Mouse (Mus musculus): ENCODE measurements at regions not wholly inside any gene's neighbourhood (a gene's known extent, or its start where the extent isn't known, plus 50 kb on each side); places are given as distances from the start of the nearest gene placed in this dataset.

- no peak overlapping the region for H3ac ChIP-seq (ENCODE audit: control insufficient read depth, insufficient read length, low read depth)
- H3K79me3 ChIP-seq (ENCODE audit: low read depth), result no peaks in the 10 kb centered on the region
- H3K4me3 ChIP-seq (ENCODE audit: insufficient read depth, poor library complexity, severe bottlenecking), result no peak overlapping the region
- no peak for TF ChIP-seq MYOG (IDR thresholded peaks at IDR 0.05; ENCODE audit: control insufficient read depth, extremely low read depth, insufficient read length)
- no peak for TF ChIP-seq USF1 (IDR thresholded peaks at IDR 0.05; ENCODE audit: low read depth)
- no peak for TF ChIP-seq FOSL1 (IDR thresholded peaks at IDR 0.05; ENCODE audit: insufficient read depth, low read length, poor library complexity, severe bottlenecking)
- no peaks in the 10 kb centered on the region for H3K36me3 ChIP-seq (ENCODE audit: control insufficient read depth, insufficient read depth)
- H3K27me3 ChIP-seq (ENCODE audit: control insufficient read depth, insufficient read depth, insufficient read length), result no peaks in the 10 kb centered on the region
- no peaks in the 10 kb centered on the region for H3K79me2 ChIP-seq (ENCODE audit: control insufficient read depth, insufficient read depth)
Observed at GRCm38 (mm10) chr1:14464788-14465482, 1628.2 kb downstream of the 4930444P10Rik start.

- no peaks in the 10 kb centered on the region for H3K79me2 ChIP-seq (ENCODE audit: control insufficient read depth, insufficient read depth)
- no peak overlapping the region for H3K4me3 ChIP-seq (ENCODE audit: insufficient read depth, poor library complexity, severe bottlenecking)
- H3K36me3 ChIP-seq (ENCODE audit: control insufficient read depth, insufficient read depth), result no peaks in the 10 kb centered on the region
- no peak for TF ChIP-seq FOSL1 (IDR thresholded peaks at IDR 0.05; ENCODE audit: insufficient read depth, low read length, poor library complexity, severe bottlenecking)
- no peak for TF ChIP-seq MYOD1 (IDR thresholded peaks at IDR 0.05; ENCODE audit: control insufficient read depth, insufficient read length, low read depth)
- no peak for TF ChIP-seq USF1 (IDR thresholded peaks at IDR 0.05; ENCODE audit: low read depth)
- TF ChIP-seq MYOG (IDR thresholded peaks at IDR 0.05; ENCODE audit: control insufficient read depth, extremely low read depth, insufficient read length), result no peak
- no peak for TF ChIP-seq CTCF (IDR thresholded peaks at IDR 0.05; ENCODE audit: control insufficient read depth, insufficient read depth, insufficient read length)
- no peak for TF ChIP-seq CEBPB (IDR thresholded peaks at IDR 0.05; ENCODE audit: low read depth)
- TF ChIP-seq MAX (IDR thresholded peaks at IDR 0.05), result no peak
- no peaks in the 10 kb centered on the region for H3K79me3 ChIP-seq (ENCODE audit: low read depth)
- H3K27me3 ChIP-seq (ENCODE audit: control insufficient read depth, insufficient read depth, insufficient read length), result no peaks in the 10 kb centered on the region
- H3ac ChIP-seq (ENCODE audit: control insufficient read depth, insufficient read length, low read depth), result no peak overlapping the region
Observed at GRCm38 (mm10) chr1:14462496-14462895, 1630.6 kb downstream of the 4930444P10Rik start.

- H3K36me3 ChIP-seq (ENCODE audit: control insufficient read depth, insufficient read depth), result no peaks in the 10 kb centered on the region
- H3K79me3 ChIP-seq (ENCODE audit: low read depth), result no peaks in the 10 kb centered on the region
- TF ChIP-seq CEBPB (IDR thresholded peaks at IDR 0.05; ENCODE audit: low read depth) (no peak), CTCF (IDR thresholded peaks at IDR 0.05; ENCODE audit: control insufficient read depth, insufficient read depth, insufficient read length) (no peak), FOSL1 (IDR thresholded peaks at IDR 0.05; ENCODE audit: insufficient read depth, low read length, poor library complexity, severe bottlenecking) (no peak), MYOG (IDR thresholded peaks at IDR 0.05; ENCODE audit: control insufficient read depth, extremely low read depth, insufficient read length) (no peak), MAX (IDR thresholded peaks at IDR 0.05) (no peak), MYOD1 (IDR thresholded peaks at IDR 0.05; ENCODE audit: control insufficient read depth, insufficient read length, low read depth) (no peak), USF1 (IDR thresholded peaks at IDR 0.05; ENCODE audit: low read depth) (no peak)
- no peak overlapping the region for H3ac ChIP-seq (ENCODE audit: control insufficient read depth, insufficient read length, low read depth)
- H3K4me3 ChIP-seq (ENCODE audit: insufficient read depth, poor library complexity, severe bottlenecking), result no peak overlapping the region
- no peaks in the 10 kb centered on the region for H3K79me2 ChIP-seq (ENCODE audit: control insufficient read depth, insufficient read depth)
- H3K27me3 ChIP-seq (ENCODE audit: control insufficient read depth, insufficient read depth, insufficient read length), result no peaks in the 10 kb centered on the region
Observed at GRCm38 (mm10) chr1:14460811-14461210, 1632.3 kb downstream of the 4930444P10Rik start.

DNA sequence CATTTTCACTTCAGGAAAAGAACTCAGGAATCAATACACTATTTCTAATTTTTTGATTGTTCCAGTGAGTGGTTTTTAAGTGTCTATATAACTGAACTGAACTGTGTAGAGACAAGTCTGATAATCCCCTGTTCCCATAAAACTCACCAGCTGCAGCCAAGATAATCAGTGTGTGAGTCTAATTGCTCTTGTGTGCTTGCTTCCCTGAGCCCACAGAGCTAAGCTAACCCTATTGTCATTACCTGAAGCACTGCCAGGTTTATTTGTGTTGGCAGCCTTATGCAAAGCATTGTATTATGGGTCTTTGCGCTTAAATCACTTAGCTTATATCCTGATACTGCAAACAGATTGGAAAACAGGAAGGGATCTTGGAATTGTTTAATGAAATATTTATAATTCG lies 1663.8 kb downstream of the 4930444P10Rik start:
- Histone ChIP-seq H3K36me3 (ENCODE audit: control insufficient read depth, insufficient read depth) (no peaks in the 10 kb centered on the region), H3K27me3 (ENCODE audit: control insufficient read depth, insufficient read depth, insufficient read length) (no peaks in the 10 kb centered on the region), H3ac (ENCODE audit: control insufficient read depth, insufficient read length, low read depth) (no peak overlapping the region), H3K79me2 (ENCODE audit: control insufficient read depth, insufficient read depth) (no peaks in the 10 kb centered on the region), H3K79me3 (ENCODE audit: low read depth) (no peaks in the 10 kb centered on the region), H3K4me3 (ENCODE audit: insufficient read depth, poor library complexity, severe bottlenecking) (no peak overlapping the region)
- TF ChIP-seq CEBPB (IDR thresholded peaks at IDR 0.05; ENCODE audit: low read depth) (no peak), MAX (IDR thresholded peaks at IDR 0.05) (no peak), USF1 (IDR thresholded peaks at IDR 0.05; ENCODE audit: low read depth) (no peak), MYOG (IDR thresholded peaks at IDR 0.05; ENCODE audit: control insufficient read depth, extremely low read depth, insufficient read length) (no peak), CTCF (IDR thresholded peaks at IDR 0.05; ENCODE audit: control insufficient read depth, insufficient read depth, insufficient read length) (no peak)

DNA sequence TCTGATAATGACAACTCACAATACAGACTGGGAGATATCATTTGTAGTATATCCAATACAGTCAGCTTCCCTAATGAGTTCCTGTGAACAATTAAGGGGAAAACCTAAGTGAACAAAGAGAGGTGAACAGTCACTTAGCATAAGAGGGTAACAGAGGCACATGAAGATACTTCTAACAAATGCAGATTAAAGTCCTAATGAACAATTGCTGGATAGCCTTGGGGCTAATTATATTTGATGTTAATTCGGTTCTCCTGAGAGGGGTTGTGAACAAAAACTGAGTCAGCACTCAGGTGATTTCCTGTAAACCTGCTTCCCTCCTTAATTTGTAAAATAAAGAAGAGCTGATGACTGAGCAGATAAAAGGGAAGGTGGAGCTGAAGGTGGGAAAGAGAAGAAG lies 1672.1 kb downstream of the 4930444P10Rik start:
- H3K4me3 ChIP-seq (ENCODE audit: insufficient read depth, poor library complexity, severe bottlenecking), result no peak overlapping the region
- H3K79me2 ChIP-seq (ENCODE audit: control insufficient read depth, insufficient read depth), result no peaks in the 10 kb centered on the region
- H3K36me3 ChIP-seq (ENCODE audit: control insufficient read depth, insufficient read depth), result no peaks in the 10 kb centered on the region
- no peaks in the 10 kb centered on the region for H3K79me3 ChIP-seq (ENCODE audit: low read depth)
- no peak overlapping the region for H3ac ChIP-seq (ENCODE audit: control insufficient read depth, insufficient read length, low read depth)
- no peaks in the 10 kb centered on the region for H3K27me3 ChIP-seq (ENCODE audit: control insufficient read depth, insufficient read depth, insufficient read length)
- TF ChIP-seq FOSL1 (IDR thresholded peaks at IDR 0.05; ENCODE audit: insufficient read depth, low read length, poor library complexity, severe bottlenecking) (no peak), CTCF (IDR thresholded peaks at IDR 0.05; ENCODE audit: control insufficient read depth, insufficient read depth, insufficient read length) (no peak), MAX (IDR thresholded peaks at IDR 0.05) (no peak), MYOD1 (IDR thresholded peaks at IDR 0.05; ENCODE audit: control insufficient read depth, insufficient read length, low read depth) (no peak), USF1 (IDR thresholded peaks at IDR 0.05; ENCODE audit: low read depth) (no peak), MYOG (IDR thresholded peaks at IDR 0.05; ENCODE audit: control insufficient read depth, extremely low read depth, insufficient read length) (no peak), CEBPB (IDR thresholded peaks at IDR 0.05; ENCODE audit: low read depth) (no peak)

Measured in C2C12 (cell line).